Mouse (Mus musculus): ENCODE measurements around the gene Phactr1.

- TF ChIP-seq USF1 (IDR thresholded peaks at IDR 0.05; ENCODE audit: low read depth, low read length) (no peak), POLR2A (IDR thresholded peaks at IDR 0.05; ENCODE audit: control insufficient read depth in 1 of 2, insufficient read depth in 1 of 2, low read depth in 1 of 2, low read length in 2 of 2, poor library complexity in 1 of 2) (no peak), MAFK (IDR thresholded peaks at IDR 0.05; ENCODE audit: borderline replicate concordance, low read depth, low read length) (no peak), USF2 (IDR thresholded peaks at IDR 0.05; ENCODE audit: borderline replicate concordance in 1 of 2, insufficient read depth in 1 of 2, low read depth in 1 of 2, low read length in 2 of 2) (no peak), TCF12 (IDR thresholded peaks at IDR 0.05; ENCODE audit: low read depth, low read length) (no peak), POLR2AphosphoS2 (IDR thresholded peaks at IDR 0.05; ENCODE audit: low read length) (no peak), EP300 (IDR thresholded peaks at IDR 0.05; ENCODE audit: low read depth in 1 of 2, low read length in 2 of 2) (no peak), TBP (IDR thresholded peaks at IDR 0.05; ENCODE audit: low read depth, low read length) (no peak), MYC (IDR thresholded peaks at IDR 0.05; ENCODE audit: low read depth, low read length) (no peak)
Measured at GRCm38 (mm10) chr13:42958867-42959266, 278.4 kb downstream of the Phactr1 start.
